Mouse (Mus musculus) left cerebral cortex, adult 9 months (tissue): ENCODE measurements at regions not wholly inside any gene's neighbourhood (a gene's known extent, or its start where the extent isn't known, plus 50 kb on each side); places are given as distances from the start of the nearest gene placed in this dataset.
A peak's percentile ranks its signal among the peaks of the same experiment; 100 is the strongest.

Experiments used
- DNase-seq, 2 experiments: peaks; one replicate each; pipeline ENCODE4 v3.0.0; 2022; ENCODE audit warnings: low spot score in 2 of 2

DNA sequence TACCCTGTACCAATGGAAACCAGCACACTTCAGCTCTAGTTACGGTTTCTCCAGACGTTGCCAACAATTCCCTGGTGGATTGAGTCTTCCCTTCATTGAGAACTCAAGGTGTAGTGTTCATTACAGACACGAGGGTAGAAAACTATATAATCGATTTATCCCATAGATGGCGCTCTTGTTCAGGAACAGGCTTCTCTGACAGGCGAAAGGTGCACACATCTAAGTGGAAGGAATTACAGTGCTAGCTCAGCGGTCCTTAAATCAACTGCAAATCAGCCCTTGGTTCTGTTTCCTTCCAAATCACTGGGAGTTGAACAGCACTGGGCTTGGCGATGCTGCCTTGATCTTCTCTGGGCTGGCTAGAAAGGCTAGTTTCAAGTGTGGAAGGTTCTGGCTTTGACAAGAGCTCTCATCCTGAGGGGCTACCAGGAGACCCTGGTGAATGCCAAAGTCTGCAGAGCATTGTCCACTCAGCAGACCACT is 161.1 kb downstream of the March11 start:
- DNase-seq, result peak; percentile 19 to 59

DNA sequence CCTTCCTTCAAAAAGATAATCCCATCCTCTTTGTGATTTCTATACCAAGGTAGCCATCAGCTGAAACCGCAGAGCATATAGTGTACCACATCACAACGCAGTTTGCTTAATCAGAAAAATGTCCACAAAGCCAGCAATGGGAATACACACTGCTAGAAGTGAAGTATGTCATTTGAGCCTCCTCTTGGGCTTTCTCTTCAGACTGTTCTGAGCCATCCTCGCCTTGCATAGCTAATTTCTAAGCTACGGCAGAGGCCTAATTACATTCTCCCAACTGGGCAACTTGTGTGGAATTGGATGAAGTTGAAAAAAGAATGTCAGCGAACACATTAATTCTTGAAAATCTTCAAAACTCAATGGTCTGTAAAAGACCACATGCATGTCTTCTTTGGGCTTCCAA is 178.5 kb downstream of the March11 start:
- DNase-seq, result no peak
